Mouse (Mus musculus) stomach, postnatal 0 days (tissue): ENCODE measurements at regions not wholly inside any gene's neighbourhood (a gene's known extent, or its start where the extent isn't known, plus 50 kb on each side); places are given as distances from the start of the nearest gene placed in this dataset.

Experiments used
- CTCF ChIP-seq: IDR thresholded peaks from 2 replicates; pipeline ENCODE4 v1.5.1; 2016; ENCODE audit warnings: antibody characterized with exemption, low read depth, mild to moderate bottlenecking, moderate library complexity
- EP300 ChIP-seq: optimal IDR thresholded peaks from 2 replicates; pipeline ENCODE3; 2016; ENCODE audit warnings: antibody characterized with exemption

GRCm38 (mm10) chr13:90238331-90238730, 148.9 kb upstream of the Xrcc4 start:
- TF ChIP-seq CTCF (no peak), EP300 (no peak)
